Mouse (Mus musculus) yolk sac, embryonic 10.5 days (tissue): Measurements from ENCODE around the gene Rcn1.

Experiments
- DNase-seq: peaks from one replicate; pipeline ENCODE4 v3.0.0-alpha.2; 2017; ENCODE audit warnings: low spot score

Rcn1 gene

DNA sequence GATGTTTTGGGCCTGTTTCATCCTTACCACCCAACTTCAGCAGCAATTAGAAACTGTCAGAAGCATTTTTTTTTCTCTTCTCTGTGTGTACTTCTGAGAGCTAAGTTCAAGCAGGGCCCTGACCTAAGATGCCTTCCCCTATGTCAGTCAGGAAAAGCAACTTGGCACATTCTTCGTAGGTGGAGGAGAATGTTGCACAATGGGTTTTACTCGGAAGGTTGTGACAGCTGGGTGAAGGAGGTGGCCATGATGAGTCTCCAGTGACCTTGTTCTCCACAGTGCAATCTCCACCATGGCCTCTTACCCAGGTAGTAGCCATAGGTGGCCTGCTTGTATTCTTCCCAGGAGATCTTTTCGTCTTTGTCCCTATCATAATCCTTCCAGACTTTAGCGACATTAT, 4.7 kb downstream of the Rcn1 start:
- DNase-seq, result no peak

DNA sequence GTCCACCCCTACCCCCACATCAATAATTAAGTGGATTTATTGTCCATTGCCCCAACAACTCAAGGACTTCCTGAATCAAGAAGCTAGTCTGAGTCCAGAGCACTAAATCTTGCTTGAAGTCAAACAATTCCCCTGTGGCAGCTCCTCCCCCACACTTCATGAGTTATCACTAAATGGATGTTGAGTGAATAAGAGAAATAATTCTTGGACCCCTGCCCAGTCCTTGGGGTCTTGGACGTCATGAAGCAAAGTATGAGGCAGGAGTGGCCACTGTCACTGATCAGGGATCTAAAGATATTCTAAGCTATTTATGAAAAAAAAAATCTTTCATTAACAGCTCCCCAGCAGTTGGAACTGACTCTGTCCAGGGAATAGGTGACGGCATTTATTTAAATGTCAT, 6.6 kb downstream of the Rcn1 start:
- no peak for DNase-seq

DNA sequence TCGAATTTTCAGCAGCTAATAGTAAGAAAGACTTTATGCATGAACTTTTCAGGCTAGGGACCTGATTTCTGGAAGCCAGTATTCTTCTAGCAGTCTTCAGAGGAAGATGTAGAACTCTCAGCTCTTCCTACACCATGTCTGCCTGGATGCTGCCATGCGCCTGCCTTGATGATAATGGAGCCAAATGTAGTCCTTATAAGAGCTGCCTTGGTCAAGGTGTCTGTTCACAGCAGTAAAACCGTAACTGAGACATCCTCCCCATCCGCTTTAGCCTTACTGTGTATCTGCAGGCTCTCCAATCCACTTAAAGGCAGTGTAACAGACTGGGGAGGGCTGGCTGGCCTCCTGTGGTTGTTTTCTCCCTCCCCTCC, 7.7 kb downstream of the Rcn1 start:
- DNase-seq, result no peak

DNA sequence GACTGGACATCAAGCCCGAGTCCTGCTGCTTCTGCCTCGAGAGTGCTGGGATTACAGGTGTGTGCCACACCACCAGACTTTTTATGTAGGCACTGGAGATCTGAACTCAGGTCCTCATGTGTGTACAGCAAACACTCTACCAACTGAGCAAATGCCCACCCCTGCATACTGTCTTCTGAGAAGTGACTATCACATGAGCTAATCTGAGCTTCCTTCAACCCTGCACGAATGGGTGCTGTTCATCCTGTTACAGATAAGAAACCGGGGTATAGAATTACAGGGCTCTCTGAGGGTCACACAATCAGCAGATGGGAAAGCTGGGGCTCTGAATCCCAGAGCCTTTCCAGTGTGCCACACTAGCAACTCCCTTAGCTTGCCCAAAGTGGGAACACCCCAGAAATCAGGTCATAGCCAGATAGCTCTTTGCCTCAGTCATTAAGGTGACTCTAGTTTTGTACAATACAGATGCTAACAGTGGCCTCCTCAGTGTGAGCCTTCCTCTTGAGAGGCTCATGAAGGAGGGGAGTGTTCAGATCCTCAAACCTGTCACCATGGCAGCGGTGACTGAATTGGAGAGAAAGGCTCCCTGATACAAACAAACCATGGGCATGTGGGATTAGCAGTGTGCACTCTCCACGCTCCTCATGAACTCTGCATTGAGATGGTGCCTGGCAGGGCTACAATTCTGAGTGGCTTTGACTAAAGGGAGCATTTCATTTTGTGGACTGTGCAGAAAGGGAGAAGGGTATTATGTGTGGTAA, 8.3 kb downstream of the Rcn1 start:
- no peak for DNase-seq

DNA sequence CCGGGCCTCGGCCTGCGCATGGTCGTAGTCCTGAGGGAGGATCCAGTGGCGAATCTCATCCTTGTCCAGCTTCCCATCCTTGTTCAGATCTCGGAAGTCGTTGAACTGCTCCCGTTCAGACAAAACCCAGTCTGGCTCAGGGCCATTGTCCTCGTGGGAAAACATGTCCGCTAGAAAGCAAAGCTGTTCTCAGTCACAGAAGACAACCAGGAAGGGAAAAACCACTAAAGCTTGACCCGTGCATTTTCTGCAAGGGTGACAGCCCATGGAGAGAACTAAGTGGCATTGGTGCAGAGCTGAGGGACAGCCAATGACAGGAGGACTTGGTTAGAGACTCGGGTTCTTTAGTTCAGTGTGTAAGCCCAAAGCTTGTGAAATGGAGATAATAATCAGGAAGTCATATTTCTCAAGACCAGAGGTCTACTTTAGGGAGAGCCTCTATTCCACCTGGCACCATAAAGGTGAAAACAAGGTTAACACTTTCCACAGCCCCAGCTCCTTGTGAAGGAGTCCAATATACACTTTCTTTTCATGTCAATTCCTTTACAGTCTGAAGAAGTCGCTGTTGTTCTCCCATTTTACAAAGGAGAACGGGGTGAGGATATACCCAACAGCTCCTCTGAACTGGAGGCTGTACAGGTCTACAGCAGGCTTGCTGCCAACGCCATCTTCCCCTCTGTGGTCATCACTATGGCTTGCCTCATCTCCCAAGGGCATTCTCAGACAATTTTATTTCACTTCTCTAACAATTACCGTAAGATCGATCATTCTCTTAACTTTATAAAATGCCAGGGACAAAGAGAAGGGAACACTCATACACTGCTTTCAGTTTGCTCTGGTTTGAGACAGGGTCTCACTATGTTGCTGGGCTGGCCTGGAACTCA, 9.9 kb downstream of the Rcn1 start:
- no peak for DNase-seq

DNA sequence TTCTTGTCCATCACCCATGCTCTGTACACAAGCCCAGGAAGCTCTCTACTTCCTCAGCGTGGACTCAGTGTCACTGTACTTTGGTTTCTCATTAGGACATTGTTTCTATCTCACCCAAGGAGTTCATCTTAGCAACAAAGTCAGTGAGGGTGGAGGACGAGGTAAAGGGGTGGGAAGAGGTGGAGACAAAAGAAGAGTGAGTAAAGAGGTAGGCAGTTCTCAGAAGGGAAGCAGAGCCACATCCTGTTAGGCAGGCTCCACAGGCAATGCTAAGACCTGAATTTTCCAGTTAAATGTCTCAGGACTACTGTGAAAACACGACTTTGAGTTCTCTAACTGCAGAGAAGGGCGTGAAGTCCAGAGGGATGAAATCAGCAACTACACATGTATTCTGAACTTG, 12.7 kb downstream of the Rcn1 start:
- DNase-seq, result no peak

DNA sequence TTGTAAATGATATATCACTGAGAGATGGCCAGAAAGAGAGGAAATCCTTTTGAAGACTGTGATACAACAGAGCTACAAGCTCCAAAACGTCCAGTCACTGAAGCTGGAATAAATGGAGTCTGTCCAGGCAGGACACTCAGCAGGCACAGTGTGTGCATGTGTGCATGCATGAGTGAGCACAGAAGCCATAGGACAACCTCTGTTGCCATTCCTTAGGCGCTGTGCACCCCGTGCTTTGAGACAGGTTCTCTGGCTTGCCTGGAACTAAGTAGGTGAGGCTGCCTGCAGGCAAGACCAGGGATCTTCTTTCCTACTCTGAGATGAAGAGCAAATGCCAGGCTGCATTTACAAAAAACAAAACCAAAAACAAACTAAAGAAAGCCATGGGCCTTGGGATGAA, 14.1 kb downstream of the Rcn1 start:
- no peak for DNase-seq

- DNase-seq, result no peak
These were observed 16.1 kb downstream of the Rcn1 start for GRCm38 (mm10) chr2:105383063-105383462.

DNA sequence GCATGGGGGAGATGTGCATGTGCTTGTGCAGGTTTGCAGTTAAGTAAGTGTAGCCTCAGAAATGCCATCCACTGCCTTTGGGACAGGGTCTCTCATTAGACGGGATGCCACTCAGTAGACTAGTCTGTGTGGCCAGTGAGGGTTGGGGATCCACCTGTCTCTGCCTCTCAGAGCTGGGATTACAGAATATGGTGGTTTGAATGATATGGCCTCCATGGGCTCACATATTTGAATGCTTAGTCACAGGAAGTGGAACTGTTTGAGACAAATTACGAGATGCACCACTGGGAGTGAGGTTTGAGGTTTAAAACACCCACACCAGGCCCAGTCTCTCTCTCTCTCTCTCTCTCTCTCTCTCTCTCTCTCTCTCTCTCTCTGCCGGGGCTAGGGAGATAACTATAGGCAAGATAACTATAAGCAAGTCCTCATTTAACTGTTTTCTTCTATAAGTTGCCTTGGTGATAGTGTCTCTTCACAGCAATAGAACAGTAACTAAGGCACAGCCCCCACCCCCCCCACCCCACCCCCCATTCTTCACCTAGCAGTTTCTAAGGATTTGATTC, 18.3 kb downstream of the Rcn1 start:
- DNase-seq, result no peak

DNA sequence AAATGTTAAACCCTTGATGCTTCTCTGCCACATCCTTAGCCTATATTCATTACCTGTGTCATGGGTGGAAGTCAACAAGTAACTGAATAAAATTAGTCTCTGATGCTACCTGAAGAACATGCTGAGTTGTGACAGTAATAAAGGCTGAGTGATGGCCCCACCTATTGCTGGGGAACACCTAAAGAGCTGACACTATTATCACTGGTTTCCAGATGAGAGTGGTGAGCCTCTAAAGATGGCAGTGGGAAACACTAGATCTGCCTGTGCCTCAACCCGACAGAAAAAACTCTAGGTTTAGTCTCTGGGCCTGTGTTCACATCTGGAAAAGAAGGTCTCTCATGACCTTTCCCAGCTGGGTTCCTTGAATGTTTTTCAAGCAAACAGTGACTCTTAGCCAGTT, 19.4 kb downstream of the Rcn1 start:
- no peak for DNase-seq

GRCm38 (mm10) chr2:105375705-105376104, 23.4 kb downstream of the Rcn1 start:
- no peak for DNase-seq

GRCm38 (mm10) chr2:105375261-105375660, 23.9 kb downstream of the Rcn1 start:
- DNase-seq, result no peak

DNA sequence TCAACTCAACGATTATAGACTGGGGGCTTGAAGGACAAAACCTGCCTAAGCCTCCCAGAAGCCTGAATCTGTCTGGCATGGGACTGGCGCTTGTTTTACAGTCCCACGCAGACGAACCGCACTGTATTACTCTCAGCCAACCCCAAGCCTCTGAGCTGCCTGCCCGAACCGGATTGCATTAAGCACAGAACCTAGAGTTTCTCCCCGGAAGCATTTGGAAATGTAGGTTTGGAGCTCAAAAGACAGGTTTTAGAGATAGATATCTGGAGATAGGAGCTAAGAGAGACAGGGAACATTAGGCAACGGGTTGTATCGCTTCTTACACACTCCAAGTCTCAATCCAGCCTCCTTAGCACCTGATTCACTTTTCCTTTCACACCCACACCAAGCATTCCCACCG, 25.5 kb downstream of the Rcn1 start:
- no peak for DNase-seq

DNA sequence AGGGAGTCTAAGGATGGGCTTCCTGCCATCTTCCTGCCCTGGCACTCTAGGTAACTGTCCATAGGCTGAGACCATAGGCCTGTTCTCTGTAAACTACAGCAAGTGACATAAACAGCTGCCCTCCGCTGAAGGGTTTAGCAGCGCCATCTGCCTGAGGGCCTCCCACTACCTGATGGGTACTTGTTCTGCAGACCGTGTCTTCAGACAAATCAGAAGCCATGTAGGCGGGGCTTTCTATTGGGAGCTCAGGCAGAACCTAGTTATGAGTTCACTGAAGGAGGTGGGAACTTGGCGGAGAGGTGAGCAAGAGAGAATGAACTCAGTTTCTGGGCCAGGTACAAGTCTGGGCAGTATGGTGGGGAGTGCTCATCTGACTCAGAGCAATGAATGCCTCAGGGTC, 26.4 kb downstream of the Rcn1 start:
- DNase-seq, result no peak

DNA sequence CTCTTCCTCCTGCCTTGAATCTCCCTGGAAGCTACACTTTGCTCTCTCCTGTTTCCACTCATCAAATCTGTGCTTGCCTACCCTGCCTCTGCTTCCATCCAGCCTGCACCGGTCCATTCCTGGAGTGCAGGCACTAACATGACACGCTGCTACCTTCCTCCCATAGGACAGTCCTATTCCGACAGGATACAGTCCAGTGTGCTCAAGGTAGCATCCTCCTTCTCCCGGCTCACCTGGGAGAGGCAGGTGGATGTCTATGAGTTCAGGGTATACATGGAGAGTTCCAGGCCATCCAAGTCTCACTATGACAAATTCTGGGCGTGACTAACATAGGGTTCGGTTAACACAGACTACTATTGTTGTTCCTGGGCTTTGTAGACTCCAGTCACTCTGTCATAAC, 27.0 kb downstream of the Rcn1 start:
- DNase-seq, result no peak

GRCm38 (mm10) chr2:105370698-105371097, 28.4 kb downstream of the Rcn1 start:
- no peak for DNase-seq

DNA sequence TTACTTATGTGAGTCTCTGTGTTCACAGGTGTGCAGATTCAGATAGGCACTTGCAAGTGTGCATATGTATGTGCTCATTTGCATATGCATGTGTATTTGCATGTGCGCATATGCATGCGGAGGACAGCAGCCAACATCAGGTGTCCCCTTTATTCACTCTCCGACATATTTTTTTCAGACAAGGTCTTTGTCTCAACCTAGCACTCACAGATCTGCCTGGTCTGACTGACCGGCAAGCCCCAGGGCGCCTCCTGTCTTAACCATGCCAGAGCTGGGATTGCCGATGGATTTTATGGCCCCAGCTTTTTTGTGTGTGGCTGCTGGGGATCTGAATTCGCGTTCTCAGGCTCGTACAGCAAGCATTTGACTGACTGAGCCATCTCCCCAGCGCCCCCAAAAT, 28.9 kb downstream of the Rcn1 start:
- DNase-seq, result no peak

DNA sequence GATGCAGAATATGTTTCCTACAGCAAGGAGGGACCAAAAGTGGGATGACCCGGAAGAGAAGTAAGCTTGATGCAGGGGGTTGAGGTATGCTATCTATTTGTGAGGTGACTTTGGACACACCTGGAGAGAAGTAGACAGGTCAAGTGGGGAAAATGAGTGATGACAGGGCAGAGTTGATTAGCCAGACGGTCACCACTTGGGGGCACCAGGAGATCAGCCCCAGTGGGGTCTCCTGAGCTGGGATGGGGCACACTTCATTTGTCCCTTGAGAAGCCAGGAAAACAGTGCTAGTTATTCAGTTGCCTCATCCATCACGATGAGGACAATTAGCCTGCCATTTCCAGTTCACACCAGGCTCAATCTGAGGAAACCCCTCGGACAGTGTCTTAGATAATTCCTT, 31.5 kb downstream of the Rcn1 start:
- DNase-seq, result no peak

DNA sequence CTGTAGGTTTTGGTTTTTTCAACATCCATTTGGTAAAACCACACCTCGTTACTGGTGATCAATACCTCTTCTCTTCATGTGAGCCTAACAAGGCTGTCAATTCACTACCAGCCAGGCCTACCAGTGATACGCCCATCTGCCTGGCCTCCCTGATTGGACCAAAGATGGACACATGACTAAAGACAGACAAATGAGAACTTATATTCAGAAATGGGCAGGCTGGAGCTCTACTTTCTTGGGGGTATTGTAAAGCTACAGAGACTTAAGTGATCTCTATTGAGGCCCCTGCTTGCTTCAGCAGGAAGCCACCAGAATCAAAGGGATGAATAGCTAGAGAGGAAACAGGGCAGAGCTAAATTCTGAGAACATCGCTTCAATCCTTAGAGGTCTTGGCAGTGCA, 41.1 kb downstream of the Rcn1 start:
- DNase-seq, result no peak

DNA sequence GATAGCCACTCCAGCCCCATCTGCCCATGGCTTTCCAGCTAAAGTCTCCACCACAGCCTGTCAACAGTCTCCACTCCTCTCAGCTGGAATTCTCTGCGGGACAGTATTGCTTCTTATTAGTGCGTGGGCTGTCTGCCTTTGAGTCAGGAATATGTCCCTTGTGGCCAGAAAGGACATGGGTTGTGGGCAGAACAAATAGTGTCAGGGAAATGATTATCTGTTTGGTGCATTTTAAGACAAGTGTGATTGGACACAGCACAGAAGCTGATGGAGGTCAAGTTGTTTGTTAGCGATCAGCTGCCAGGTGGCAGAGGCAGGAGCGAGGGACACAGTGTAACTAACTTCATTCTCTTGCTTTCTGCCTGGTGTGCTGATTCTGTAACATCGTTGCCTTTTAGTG, 42.3 kb downstream of the Rcn1 start:
- no peak for DNase-seq

GRCm38 (mm10) chr2:105348886-105349285, 50.2 kb downstream of the Rcn1 start:
- DNase-seq, result no peak

DNA sequence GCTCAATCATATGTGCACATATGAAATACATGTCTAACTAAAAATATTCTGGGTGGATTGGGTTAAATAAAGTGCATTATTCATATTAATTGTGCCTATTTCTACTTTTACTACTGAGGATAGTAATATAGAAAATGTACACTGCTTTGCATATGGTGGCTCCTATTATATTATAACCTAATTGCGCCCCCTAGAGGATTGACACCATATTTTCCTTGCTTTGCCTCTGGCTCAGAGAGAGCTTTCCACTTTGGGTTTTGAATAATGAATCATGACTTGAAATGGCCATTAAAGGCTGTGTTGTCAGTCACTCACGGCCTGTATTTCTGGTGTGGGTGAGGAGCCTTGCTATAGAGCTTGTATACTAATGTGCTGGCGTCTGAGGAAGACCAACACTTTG, 59.1 kb downstream of the Rcn1 start:
- DNase-seq, result no peak

DNA sequence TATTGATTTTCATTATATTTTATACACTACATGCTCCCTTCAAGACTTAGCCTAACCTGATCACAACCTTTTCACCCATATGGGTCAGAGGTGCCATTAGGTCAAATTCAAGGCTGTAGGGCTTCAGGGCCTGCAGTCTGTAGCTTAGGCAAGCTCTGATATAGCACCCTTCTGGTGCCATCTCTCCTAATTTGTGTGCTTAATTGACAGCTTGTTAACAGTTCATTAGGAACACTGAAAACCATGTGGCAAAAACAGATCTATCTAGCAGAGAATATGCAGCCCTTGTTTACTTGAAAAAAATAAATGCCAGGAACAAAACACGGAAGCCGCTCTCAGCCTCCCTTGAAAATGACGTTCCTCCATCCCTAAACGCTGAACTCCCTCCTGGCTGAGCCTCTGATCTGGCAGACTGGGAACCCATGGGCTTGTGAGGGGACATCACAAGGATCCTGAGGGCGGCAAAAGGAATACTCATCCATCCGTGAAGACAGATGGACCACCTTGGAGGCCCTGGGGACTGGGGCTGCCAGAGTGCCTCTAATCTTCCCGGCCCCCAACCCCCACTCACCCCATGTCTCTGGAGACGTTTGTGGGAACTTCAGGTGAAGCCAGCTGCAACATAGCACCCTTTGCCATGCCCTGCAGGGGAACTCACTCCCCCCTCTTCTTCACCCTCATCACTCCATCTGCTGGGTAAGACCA, 61.8 kb downstream of the Rcn1 start:
- no peak for DNase-seq
